Mouse (Mus musculus) T-cell, adult 2 months (primary cell): ENCODE results near the gene Gm11437.

Experiments used
- DNase-seq: peaks from one replicate; pipeline ENCODE4 v3.0.0; 2022; ENCODE audit warnings: low spot score

Gene Gm11437

GRCm38 (mm10) chr11:84167046-84167526 lies at the start of gene Gm11437:
Gm11437 (minus strand) TSS chr11:84167476.
- DNase-seq = no peak

DNA sequence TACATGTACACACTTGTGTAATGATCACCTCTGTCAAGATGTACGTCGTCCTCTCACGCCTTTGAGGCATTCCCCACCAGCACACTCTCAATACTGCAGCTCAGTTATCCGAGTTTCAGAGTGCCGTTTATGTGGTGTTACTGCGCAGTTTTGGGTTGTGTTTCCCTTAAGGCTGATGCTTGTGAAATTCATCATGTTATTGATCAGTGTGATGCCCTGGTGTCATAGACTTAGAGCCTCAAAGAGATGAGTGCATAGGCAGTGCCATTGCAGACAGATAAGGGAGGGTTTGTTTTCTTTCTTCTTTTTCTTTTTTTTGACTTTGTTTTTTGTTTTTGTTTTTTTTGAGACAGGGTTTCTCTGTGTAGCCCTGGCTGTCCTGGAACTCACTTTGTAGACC lies 43.6 kb upstream of the Gm11437 start:
- DNase-seq = no peak

DNA sequence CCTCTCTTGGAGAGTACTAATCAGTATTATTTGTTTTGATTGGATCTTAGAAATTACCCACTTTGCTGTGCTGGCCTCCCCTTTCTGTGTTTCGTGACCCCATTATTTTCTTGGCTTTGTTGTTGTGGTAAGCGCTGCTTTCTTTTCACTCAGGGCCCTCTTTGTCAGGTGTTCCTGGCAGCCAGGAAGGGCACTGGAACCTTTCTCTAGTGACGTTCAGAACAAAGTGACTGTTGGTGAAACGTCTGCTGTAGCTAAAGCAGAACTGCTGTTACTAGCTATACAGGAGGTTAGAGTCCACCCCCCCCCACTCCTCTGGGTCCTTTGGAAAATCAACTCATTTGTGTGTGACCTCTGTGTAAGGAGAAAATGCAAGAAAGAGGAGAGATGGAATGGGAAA lies 38.5 kb upstream of the Gm11437 start:
- no peak for DNase-seq

DNA sequence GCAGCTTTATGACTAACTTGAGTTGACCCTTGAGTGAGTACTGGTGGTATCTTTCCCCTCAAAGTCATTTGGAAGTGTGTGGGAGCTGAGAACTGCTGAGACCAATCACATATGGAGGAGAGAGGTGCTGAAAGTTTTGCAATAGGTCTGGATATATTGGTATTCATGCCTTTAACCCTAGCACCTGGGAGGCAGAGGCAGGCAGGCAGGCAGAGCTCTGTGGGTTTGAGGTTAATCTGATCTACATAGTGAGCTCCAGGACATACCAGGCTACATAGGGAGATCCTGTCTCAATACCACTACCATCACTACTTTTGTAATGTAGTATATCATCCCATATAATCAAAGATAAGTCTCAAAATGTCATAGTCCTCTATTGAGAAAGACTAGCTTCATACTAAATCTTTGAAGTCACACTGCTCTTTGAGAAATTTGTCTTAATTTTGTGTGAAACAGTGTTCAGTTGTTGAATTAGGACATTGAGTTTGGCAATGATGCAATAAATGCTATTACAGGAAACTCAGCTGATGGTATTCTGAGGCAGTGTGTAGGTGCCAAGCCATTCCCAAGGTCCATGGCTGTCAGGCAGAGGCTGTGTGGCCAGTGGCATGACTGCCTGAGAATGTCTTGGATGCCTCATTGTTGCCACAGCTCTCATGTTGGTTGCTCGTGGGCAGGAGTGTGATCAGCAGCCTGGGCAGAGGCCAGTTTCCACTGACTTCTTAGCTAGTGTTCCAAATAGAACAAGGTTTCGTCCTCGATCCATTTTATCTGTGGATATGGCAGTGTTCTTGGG lies 30.5 kb upstream of the Gm11437 start:
- DNase-seq = no peak

DNA sequence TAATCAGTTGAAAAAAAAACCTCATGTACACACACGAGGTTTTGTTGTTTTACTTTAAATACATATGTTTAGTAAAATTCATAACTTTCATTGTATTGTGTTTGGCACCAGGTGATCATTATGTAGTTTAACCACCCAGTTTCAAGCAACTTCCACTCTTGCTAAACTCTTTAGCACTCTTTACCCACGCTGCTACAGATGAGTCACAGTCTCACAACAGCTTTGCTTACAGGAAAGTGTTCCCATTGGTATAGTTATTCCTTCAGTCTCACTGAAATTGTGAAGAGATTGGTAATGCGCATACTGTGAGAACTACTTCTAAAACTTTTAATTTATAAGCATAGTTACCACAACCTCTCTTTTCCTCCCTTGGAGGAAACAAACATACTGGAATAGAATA lies 27.5 kb upstream of the Gm11437 start:
- no peak for DNase-seq

- DNase-seq = no peak
Measured at GRCm38 (mm10) chr11:84193249-84193648, 26.0 kb upstream of the Gm11437 start.

DNA sequence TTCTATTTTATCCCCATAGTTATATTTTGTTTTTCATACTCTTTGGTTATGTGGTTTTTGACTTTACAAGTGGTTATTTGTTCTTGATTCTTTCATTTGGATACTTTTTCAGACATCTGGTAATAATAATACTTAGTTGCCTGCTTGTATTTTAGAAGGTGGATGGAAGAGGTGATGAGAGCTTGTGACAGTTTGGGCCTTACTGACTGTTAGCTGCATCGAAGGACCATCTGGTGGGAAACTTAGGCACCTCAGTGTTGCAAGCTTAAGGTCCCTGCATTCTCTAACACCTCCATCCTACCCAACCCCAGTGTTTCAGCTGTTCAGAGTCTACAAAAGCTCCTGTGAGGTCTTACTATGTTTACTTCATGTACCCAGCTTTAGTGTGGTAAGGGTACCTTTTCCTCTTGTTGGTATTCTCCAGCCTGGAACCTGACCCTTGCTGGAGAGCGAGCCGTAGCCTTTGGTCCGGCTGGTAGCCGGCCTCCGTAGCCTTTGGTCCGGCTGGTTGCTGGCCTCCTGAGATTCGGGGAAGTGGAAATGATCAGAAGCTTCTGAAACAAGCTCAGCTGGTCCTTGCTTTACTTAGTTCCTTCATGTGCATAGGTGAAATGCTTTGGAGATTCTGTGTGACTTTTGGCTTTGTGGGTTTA lies 23.4 kb upstream of the Gm11437 start:
- no peak for DNase-seq

DNA sequence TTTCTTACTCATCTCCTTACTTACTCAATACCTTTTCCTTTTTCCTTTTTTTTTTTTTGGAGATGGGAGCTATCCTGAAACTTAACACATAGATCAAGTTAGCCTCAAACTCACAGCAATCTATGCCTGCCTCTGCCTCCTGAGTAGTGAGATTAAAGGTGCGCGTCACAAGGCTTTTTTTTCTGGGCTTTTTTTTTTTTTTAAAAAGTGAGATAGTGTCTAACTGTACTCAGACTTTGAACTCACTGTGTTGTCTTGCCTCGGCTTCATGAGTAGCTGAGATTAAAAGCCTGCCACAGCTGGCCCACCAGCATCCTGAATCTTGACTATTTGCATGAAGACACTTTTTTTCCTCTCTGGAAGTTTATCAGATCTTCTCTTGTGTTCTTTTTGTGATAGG lies 21.3 kb upstream of the Gm11437 start:
- DNase-seq = no peak

- no peak for DNase-seq
Measured at GRCm38 (mm10) chr11:84181286-84181685, 14.0 kb upstream of the Gm11437 start.

- peak; percentile 72 for DNase-seq
Measured at GRCm38 (mm10) chr11:84179954-84180598, 12.8 kb upstream of the Gm11437 start.

DNA sequence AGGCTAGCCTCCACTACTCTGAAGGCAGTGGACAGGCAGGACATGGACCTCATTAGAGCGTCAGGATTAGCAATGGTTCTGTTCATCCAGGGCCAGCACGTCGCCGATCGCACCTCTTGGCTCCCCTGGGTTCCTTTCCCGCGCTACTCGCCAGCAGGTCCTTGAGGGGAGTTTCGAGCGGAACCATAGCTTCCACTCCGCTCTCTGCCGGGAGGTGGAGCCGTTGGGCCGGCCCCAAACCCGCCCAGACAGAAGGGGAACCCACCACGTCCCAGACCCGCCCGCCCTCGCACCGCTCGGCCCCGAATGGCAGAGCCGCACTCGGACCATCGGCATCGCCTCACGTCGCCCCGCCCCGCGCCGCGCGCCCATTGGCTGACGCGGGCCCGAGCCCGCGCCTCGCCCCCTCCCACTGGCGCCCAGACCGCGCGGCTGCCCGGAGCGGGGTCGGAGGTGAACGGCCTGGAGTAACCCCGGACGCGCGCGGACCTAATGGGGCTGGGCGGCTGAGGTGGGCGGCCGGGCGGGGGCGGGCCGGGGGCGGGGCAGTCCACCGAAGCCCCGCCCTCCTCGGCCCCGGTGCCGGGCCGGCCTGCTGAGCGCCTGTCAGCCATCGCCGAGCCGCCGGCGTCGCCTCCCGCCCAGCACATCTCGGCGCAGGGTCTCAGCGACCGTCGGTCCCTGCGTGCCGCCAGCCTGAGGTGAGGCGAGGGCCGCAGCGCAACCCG lies 12.1 kb upstream of the Gm11437 start:
- DNase-seq = peak; percentile 86

DNA sequence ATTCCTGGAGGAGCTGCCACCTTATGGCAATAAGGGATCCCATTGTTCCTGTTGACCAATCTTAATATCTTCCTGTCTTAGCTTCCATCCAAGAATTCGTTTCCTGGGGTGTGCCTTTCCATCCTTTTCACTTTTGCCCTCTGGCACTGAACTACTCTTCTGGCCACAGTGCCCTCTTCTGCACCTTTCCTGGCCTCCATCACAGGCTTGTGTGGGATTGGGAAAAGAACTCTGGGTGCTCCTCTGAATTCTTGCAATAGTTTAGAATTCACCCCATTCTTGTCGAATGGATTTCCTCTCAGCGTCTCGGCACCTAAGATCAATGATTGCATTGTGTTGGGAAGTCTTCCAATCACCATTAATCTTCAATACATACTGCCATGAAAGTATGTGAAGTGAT lies 11.3 kb upstream of the Gm11437 start:
- no peak for DNase-seq

DNA sequence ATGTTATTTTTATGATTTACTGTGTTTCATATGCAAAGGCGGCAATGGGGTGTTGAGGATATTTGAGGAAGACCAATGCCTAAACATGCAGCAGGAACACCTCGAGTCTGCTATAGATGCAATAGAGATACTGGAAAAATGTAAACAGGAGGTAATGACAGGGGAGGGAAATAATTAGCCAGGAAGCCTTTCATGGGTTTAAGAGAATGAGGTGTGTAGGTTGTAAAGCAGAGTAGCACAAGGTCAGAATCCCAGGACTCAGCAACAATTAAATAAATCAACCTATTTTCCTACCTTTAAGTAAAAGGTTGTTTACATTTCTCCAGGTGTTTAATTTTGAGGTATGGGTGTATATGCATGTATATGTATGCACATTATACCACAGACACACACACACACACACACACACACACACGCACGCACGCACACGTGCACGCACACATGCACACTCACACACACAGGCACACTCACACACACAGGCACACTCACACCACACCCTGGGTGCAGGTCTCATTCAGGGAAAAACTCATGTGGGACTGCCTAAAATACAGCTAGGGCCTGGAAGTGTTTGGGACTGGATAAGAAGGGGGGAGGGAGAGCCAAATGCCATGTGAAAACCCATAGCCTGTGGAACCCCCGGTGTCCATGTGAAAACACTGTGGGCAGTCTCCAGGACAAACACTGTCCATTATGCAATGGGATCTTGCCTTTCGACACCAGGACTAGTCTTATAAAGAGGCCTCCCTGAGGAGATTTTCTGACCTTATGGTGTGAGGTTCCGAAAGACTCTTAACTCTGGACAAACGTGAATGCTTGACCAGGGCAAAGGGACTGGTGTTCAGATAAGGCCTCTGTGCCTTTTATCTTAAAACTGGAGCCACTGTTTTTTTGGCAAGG lies 5.5 kb upstream of the Gm11437 start:
- no peak for DNase-seq

DNA sequence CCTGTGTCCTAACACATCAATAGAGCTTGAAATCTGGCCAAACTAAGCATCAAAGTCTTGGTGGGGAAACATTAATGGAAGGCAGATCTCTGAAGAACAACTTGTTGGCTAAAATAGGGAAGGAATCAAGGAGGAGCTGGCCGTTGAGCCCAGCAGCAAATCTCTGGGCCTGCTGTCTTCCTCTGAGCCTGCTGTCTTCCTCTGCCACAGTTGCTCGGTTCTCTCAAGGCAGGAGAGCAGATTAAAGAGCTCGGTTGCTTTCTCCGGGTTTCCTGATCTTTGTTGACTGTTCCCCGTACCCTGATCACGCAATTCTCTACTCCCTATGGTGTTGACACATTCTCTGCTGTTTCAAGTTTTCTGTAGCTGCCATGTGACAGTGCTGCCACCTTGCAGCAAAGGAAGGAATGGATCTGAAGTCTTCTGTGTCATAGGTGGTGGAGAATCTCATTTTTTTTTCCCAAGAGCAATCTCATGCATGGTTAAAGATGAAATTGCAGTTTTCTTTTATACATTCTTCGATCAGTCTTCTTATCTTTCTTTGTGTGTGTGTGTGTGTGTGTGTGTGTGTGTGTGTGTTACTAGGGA lies 1.5 kb upstream of the Gm11437 start:
- no peak for DNase-seq

DNA sequence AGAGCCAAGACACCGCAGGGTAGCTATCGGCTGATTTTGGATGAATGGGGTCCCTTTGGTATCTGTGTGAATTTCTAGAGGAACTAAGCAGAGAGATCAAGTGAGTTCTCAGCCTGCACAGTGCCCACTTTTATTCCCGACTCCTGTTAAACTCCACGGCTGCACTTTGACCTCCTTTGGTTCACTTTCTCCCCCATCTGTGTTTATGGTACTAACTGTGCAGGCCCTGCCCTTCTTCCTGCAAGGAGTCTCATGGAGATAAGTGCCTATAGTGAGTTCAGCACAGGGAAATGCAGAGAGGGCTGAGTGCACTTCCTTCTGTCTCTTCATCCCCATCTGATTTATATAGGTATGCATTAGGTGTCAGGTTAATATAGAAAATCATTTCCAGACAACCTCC lies 2.7 kb downstream of the Gm11437 start:
- DNase-seq = no peak

- DNase-seq = no peak
Measured at GRCm38 (mm10) chr11:84164123-84164522, 3.2 kb downstream of the Gm11437 start.

DNA sequence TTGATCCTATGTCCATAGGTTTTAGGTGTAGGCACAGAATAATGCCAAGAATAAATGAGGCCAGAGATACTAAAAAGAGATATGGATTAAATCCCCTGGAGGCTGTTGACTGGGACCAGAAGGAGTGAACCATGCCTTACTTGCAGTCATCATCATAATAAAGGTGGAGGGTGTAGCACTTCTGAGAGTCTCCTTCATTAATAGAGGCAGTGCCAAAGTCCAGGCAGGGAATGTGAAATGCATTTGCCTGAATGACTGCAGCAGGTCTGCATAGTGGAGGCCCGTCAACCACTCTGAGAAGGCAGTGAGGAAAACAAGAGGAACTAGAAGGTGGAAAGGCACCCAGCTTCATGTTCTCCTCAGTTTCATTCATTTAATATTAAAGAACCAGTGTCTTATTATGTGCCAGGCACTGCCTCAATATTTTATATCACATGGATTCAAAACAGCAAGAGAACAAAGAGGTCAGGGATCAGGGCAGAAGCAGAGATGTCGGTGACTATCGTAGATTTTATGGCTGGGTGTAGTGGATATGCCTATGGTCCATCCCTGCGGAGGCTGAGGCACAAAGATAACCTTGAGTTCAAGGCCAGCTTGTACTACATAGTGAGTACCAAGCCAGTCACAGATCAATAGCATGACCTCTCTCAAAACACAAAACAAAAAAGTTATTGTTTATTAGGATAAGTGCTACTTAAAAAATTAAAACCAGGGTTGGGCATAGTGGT lies 10.6 kb downstream of the Gm11437 start:
- DNase-seq = no peak

GRCm38 (mm10) chr11:84150884-84151283 lies 16.4 kb downstream of the Gm11437 start:
- DNase-seq = no peak

DNA sequence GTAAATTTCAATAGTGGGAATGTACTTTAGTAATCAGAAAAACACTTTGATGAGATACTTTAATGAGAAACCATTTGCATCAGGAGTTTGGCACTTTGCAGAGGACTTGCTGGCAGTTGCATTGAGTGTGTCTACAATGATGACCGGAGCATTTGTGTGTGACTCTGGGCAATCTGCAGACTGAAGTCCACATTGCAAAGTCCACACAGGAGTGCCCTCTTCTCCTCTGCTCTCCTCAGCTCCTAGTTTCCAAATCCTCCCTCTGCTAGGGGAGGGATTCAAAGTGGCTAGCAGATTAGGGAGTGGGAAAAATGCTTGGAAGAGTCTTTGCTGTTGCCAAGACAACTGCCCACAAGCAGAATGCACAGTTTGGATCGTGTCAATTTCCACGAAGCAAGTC lies 21.2 kb downstream of the Gm11437 start:
- no peak for DNase-seq

DNA sequence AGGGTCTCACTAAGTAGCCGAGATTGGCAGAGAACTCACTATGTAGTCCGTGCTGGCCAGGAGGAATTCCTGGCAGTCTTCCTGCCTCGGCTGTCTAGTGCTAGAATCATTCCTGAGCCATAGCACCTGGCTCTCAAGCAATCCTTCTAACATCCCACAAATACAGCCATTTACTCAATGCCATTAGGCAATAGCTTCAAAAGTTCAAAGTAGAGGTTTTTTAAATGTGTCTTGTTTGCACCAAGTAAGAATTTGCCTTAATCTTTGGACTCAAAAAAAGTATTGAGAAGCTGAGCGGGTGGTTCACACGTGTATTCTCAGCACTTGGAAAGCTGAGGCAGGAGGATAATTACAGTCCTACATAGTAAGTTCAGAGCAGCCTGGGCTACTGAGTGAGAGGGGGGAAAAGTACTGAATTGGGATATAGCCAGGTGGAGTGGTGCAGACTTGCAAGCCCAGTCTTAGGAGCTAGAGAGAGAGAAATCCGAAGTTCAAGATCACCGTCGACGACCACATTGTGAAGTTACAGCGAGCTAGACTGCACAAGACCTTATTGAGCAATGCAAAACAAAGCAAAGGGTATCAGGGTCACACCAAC lies 22.0 kb downstream of the Gm11437 start:
- no peak for DNase-seq
